Mouse (Mus musculus) bone marrow, adult 2 months (tissue): ENCODE data around the gene Tcf25. TPM values are rescaled to one million over a fixed set of nuclear protein-coding genes. Genes with fewer than 3 reads are reported as not detected.

Experiments
- H3K27ac ChIP-seq: fragments of 200-500 bp; 2 replicates; pipeline ENCODE4 v1.5.1; 2012; ENCODE audit warnings: low read depth, mild to moderate bottlenecking, control low read depth, inconsistent platforms, low read length; ENCODE audit not compliant: control insufficient read depth, poor library complexity, insufficient read depth
- H3K4me1 ChIP-seq: fragments of 200-500 bp; 2 replicates; pipeline ENCODE4 v1.6.1; 2011; ENCODE audit warnings: low read length; ENCODE audit not compliant: control insufficient read depth, insufficient read depth
- H3K4me3 ChIP-seq: fragments of 200-500 bp; replicated peaks from 2 replicates; pipeline ENCODE3; 2011; ENCODE audit warnings: mild to moderate bottlenecking, low read depth, low read length, control low read depth; ENCODE audit not compliant: control insufficient read depth
- CTCF ChIP-seq: fragments of 200-500 bp; IDR thresholded peaks from 2 replicates; pipeline ENCODE4 v1.5.1; 2011; ENCODE audit warnings: low read length, control low read depth; ENCODE audit not compliant: control insufficient read depth, insufficient read depth
- POLR2A ChIP-seq: fragments of 200-500 bp; IDR thresholded peaks from 2 replicates; pipeline ENCODE4 v1.6.1; 2011; ENCODE audit warnings: low read depth, mild to moderate bottlenecking, control low read depth, low read length, borderline replicate concordance; ENCODE audit not compliant: control insufficient read depth
- WGBS: fragments of 180-500 bp; shearing (Covaris S2); methylation state at CpG from one replicate; pipeline ENCODE4 v1.1.7; 2018; 5-methylcytosine and 5-hydroxymethylcytosine counted together
- polyA plus RNA-seq: library from polyadenylated mRNA; stranded (reverse); fragments of >200 nt; gene quantifications from 2 replicates; pipeline ENCODE4 v1.2.4, GENCODE M21; 2011; ENCODE audit warnings: low replicate concordance; ENCODE audit not compliant: missing spikeins, insufficient read depth, insufficient read length

Tcf25 gene
- 171 and 310 TPM in 2 replicates for polyA plus RNA-seq

DNA sequence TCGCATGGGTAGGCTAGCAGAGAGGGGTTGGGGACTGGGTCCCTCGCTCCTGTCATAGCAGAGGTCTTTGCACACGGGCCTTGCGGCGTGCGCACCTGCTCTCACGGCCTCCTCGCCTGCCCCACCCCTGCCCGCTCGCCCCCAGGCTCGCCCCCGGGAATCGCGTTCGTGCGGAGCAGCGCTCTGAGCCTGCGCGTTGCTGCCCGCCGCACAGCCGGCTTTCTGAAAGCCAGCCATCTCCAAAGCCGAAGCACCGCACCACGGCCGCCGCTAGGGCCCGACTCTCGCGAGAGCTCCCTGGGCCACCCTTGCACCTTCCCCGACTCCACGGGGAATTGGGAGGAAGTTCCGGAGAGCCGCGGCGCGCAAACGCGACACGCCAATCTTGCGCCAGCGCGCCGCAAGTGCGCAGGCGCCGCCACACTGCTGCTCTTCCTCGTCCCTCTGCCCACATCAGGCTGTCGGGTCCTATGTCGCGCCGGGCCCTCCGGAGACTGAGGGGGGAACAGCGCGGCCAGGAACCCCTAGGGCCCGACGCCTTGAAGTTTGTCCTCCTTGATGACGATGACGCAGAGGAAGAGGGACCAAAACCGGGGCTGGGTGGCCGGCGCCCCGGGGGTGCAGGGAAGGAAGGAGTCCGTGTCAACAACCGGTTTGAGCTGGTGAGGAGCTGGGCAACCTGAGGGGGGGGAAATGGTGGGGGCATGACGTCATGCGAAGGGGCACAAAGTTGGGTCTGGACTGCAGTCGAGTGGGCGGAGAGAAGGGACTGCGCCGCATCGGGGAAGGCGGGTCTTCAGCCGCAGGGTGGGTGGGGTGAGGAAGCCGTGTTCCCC is at the start of gene Tcf25:
TSS of gene Tcf25 (plus strand) at position 351 of the 836 bp plus-strand sequence.
- TF ChIP-seq POLR2A (peak; percentile 89; the same call in 1 of the 2 replicates), CTCF (peak; percentile 50; the same call in 1 of the 2 replicates)
- Histone ChIP-seq H3K27ac (peak within 1 kb of the TSS; percentile 93), H3K4me3 (peak within 1 kb of the TSS; percentile 88), H3K4me1 (no peaks in the 10 kb centered on the region; the same call in 1 of the 2 replicates)
- WGBS, result under 1% methylated on average over 75 of the region's 75 CpGs

DNA sequence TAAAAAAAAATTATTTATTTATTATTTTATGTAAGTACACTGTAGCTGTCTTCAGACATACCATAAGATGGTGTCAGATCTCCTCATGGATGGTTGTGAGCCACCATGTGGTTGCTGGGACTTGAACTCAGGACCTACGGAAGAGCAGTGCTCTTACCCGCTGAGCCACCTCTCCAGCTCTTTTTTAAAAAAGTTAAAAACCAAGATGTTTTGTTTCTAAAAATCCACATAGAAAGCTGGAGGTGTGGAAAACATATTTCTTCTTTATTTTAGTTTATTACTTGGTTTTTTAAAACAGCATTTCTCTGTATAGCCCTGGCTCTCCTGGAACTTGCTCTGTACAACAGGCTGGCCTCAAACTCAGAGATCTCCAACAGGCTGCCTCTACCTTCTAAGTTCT is 45.0 kb upstream of the Tcf25 start:
- no peak for TF ChIP-seq POLR2A
- no peak for TF ChIP-seq CTCF
- WGBS, result 91% methylated on average over 2 of the region's 2 CpGs

DNA sequence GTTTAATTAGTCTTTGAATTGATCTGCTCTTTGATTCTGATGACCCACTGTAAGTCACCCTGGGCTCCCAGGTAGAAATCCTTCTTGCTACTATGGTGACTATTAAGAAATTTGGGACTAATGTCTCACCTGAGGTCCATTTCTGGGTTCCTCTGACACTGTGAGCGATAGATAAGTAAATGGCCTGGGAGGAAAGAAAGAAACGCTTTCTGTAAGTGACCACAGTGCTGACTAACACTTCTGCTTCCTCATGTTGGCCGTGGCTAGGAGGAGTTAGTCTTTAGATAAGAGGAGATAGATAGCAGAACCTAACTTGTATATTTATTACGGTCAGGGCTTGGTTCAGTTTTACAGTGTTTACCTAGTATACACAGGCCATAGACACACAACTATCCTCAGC is 44.2 kb upstream of the Tcf25 start:
- WGBS, result 9% methylated on average over 4 of the region's 4 CpGs
- Histone ChIP-seq H3K4me3 (no peak overlapping the region), H3K4me1 (peaks cover 2% of the 10 kb centered on the region; the same call in 1 of the 2 replicates), H3K27ac (no peak overlapping the region)
- TF ChIP-seq CTCF (no peak), POLR2A (no peak)

More for the DNA sequence above, 45.0 kb upstream of the Tcf25 start:
- H3K27ac ChIP-seq, result no peak overlapping the region
- no peak overlapping the region for H3K4me3 ChIP-seq
- H3K4me1 ChIP-seq, result peaks cover 2% of the 10 kb centered on the region; the same call in 1 of the 2 replicates

DNA sequence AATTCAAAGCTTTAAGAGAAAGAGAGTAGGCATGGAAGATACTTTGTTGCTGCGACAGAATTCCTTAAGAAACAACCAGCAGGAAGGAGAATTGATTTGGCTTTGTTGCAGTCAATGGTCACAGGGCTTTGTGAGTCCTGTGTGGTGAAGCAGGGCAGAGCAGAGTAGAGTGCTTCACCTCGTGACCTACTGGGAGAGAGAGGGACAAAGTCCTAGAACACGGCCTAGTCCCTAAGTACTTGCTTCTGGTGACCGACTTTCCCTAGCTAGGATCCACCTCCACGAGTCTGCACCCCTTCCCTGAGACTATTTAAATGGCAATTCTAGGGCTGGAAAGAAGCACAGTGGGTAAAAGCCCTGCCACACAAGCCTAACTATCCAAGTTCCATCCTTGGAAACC is 43.6 kb upstream of the Tcf25 start:
- no peak overlapping the region for H3K4me3 ChIP-seq
- peaks cover 2% of the 10 kb centered on the region; the same call in 1 of the 2 replicates for H3K4me1 ChIP-seq
- TF ChIP-seq CTCF (no peak), POLR2A (no peak)
- WGBS, result 72% methylated on average over 5 of the region's 5 CpGs
- no peak overlapping the region for H3K27ac ChIP-seq

DNA sequence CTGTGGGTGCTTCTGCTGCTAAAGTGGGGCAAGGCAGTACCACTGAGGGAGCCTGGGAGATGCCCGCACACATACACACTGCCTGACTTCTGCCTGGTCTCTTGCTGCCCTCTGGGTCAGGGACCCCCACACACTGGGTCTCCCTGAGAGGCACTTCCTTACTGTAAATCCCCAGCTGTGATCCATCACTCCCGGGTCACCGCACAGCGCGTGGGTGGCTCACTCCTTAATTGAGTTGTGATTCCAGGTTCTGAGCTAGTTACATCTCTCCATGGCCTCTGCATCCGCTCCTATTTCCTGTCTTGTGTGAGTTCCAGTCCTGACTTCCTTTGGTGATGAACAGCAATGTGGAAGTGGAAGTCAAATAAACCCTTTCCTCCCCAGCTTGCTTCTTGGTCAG is 42.9 kb upstream of the Tcf25 start:
- H3K27ac ChIP-seq, result no peak overlapping the region
- TF ChIP-seq CTCF (no peak), POLR2A (no peak)
- 55% methylated on average over 6 of the region's 6 CpGs for WGBS
- H3K4me3 ChIP-seq, result no peak overlapping the region
- peaks cover 2% of the 10 kb centered on the region; the same call in 1 of the 2 replicates for H3K4me1 ChIP-seq

DNA sequence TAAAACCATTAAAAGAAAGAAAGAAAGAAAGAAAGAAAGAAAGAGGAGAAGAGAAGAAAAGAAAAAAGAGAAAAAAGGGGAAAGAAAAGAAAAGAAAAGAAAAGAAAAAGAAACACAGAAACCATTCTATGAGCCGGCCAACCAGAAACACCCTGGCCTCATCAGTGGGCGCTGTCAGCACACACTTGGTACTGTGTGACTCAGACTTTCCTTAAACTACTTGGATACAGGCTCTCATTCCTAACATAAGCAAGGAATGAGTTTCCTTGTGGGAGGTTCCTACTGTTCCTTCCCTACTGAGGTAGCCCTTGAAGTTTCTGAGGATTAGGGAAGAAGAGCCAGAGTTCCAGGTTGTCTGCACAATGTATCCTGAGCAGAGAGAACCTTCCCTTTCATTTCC is 42.3 kb upstream of the Tcf25 start:
- H3K4me1 ChIP-seq, result peaks cover 2% of the 10 kb centered on the region; the same call in 1 of the 2 replicates
- TF ChIP-seq POLR2A (no peak), CTCF (no peak)
- H3K27ac ChIP-seq, result no peak overlapping the region
- WGBS, result 66% methylated on average over 2 of the region's 2 CpGs
- H3K4me3 ChIP-seq, result no peak overlapping the region

DNA sequence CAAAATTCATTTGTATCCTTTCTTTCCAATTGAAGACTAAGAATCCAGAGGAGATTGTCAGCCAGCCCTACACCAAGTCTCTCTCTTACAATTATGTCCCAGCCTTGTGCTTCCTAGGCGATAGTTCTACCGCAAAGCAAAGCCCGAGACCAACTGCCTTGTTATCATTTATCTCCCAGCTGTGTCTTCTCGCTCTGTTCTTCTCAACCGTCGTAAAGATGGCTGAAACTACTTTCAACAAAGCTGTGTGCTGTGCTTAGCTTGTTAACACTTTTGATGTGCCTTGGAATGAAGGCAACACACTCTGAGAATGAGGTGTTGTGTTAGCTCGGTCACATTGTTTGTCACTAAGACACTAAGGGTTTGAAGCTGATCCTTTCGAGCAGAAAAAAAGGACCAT is 41.7 kb upstream of the Tcf25 start:
- 33% methylated on average over 8 of the region's 8 CpGs for WGBS
- Histone ChIP-seq H3K4me3 (no peak overlapping the region), H3K4me1 (peaks cover 2% of the 10 kb centered on the region; the same call in 1 of the 2 replicates), H3K27ac (no peak overlapping the region)
- TF ChIP-seq POLR2A, result no peak
- TF ChIP-seq CTCF, result no peak

DNA sequence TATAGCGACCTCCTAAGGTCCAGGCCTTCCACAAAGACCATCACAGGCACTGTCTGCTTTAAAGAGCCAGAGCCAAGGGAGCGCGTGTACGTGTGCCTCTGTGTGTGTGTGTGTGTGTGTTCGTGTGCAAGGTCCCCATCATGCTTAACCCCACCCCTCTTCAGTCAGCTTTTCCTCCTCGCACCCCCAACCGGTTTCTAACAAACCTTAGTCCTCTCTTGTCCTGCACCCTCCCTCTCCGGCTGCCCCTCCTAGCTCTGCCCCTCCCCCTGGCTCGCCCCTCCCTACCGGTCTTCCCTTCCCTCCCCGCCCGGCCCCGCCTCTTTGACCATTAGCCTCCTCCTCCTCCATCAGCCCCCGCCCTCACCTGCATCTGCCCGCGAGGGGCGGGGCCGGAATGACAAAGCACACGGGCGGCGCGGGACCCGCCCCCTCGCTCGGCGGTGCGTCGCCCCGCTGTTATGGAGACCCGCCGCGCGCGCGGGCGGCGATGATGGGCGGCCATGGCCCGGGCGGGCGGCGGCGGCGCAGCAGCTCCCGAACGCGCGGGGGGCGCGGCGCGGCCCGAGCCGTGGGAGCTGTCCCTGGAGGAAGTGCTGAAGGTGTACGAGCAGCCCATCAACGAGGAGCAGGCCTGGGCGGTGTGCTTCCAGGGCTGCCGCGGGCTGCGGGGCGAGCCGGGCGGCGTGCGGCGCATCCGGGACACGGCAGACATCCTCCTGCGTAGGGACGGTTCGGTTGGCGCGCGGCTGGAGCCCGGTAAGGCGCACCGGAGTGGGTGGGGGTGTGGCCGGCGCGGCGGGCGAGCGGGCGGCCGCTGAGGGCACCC is 41.1 kb upstream of the Tcf25 start, which contains the start of gene Spire2:
TSS of gene Spire2 (plus strand) at position 452 of the 829 bp plus-strand sequence.
- 1% methylated on average over 76 of the region's 85 CpGs for WGBS
- Histone ChIP-seq H3K27ac (no peak within 1 kb of the TSS), H3K4me3 (peak within 1 kb of the TSS; percentile 45), H3K4me1 (peaks cover 2% of the 10 kb centered on the region; the same call in 1 of the 2 replicates)
- TF ChIP-seq CTCF (no peak), POLR2A (no peak)
